Mouse (Mus musculus): ENCODE measurements around the gene Tm4sf5. TPM values are rescaled to one million over a fixed set of nuclear protein-coding genes. Genes with fewer than 3 reads are reported as not detected.

Tm4sf5 gene
- total RNA-seq, 1 experiment = 4.6 TPM

DNA sequence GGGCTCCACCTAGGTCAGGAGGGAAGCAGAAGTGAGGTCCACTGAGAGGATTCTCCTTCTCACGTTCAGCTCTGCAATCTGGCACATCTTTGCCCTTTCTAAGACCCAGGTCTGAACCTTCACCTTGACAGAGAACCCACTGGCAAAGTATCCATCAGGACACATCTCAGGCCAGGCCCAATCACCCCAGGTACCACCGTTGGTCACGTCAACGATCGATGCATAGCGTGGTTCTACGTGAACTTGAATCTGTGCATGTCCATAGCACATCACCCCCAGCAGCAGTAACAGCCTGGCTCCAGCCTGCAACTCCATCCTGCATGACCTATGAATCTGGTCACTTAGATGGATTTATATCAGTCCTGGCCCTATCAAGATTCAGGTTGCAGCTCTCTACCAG lies 9.2 kb downstream of the Tm4sf5 start, which contains the start of gene Vmo1:
Gene Vmo1, minus strand, starts transcription at position 329 of the 400 bp plus-strand sequence.
- TF ChIP-seq ZC3H11A (IDR thresholded peaks at IDR 0.05; ENCODE audit: borderline replicate concordance, low read depth, low read length) (no peak), CHD2 (IDR thresholded peaks at IDR 0.05; ENCODE audit: low read depth, low read length) (no peak), MAFK (IDR thresholded peaks at IDR 0.05; ENCODE audit: insufficient read depth, low read depth, low read length) (no peak), HCFC1 (IDR thresholded peaks at IDR 0.05; ENCODE audit: borderline replicate concordance, insufficient read depth, low read length) (no peak), ZNF384 (IDR thresholded peaks at IDR 0.05; ENCODE audit: low read depth, low read length) (no peak)
- no peak within 1 kb of the TSS for H3K27ac ChIP-seq (ENCODE audit: insufficient read depth, low read depth, low read length, poor library complexity, severe bottlenecking)
- H3K9me3 ChIP-seq (ENCODE audit: control insufficient read depth, insufficient read depth, low read depth, low read length) = no peaks in the 10 kb centered on the region
- DNase-seq (ENCODE audit: low read depth, low spot score) = no peak
- no peak within 1 kb of the TSS for H3K4me3 ChIP-seq (ENCODE audit: insufficient read depth in 1 of 2, low read depth in 1 of 2, low read length in 2 of 2, poor library complexity in 1 of 2, severe bottlenecking in 1 of 2)
- in situ Hi-C loops (cut with MboI; ENCODE audit: low sequenced_read_pairs in 2 of 2, unreplicated experiment in 2 of 2) = no loop called here
- H3K4me1 ChIP-seq (ENCODE audit: control insufficient read depth in 2 of 2, insufficient read depth in 2 of 2, low read length in 2 of 2, poor library complexity in 1 of 2) = peaks cover 0 to 12% of the 10 kb centered on the region in 2 experiments; a peak in 1 of 4 replicates
- H3K9ac ChIP-seq (ENCODE audit: insufficient read depth, low read depth, low read length, poor library complexity, severe bottlenecking) = no peak within 1 kb of the TSS
- no peaks in the 10 kb centered on the region for H3K36me3 ChIP-seq (ENCODE audit: control insufficient read depth, insufficient read depth, low read length, poor library complexity, severe bottlenecking)

DNA sequence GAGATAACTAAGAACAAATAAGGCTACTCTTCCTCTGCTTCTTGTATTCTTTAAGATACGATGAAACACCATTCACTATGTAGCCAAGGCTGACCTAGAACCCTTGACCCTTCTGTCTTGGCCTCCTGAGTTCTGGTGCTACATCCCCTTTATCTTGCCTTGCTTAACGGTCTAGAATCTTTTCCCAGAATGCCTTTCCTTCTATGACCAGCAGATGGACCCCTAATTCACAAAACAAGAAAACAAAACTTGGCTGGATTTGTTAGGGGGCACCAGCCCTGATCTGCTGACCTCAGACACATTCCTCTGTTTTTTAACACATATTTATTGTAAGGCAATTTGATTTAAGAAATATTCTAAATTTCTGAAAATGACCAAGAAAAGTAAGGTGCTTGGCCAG lies 11.3 kb downstream of the Tm4sf5 start:
- no peaks in the 10 kb centered on the region for H3K36me3 ChIP-seq (ENCODE audit: control insufficient read depth, insufficient read depth, low read length, poor library complexity, severe bottlenecking)
- DNase-seq (ENCODE audit: low read depth, low spot score) = no peak
- no peak overlapping the region for H3K27ac ChIP-seq (ENCODE audit: insufficient read depth, low read depth, low read length, poor library complexity, severe bottlenecking)
- no peak overlapping the region for H3K4me3 ChIP-seq (ENCODE audit: insufficient read depth in 1 of 2, low read depth in 1 of 2, low read length in 2 of 2, poor library complexity in 1 of 2, severe bottlenecking in 1 of 2)
- no peaks in the 10 kb centered on the region for H3K9me3 ChIP-seq (ENCODE audit: control insufficient read depth, insufficient read depth, low read depth, low read length)
- H3K4me1 ChIP-seq (ENCODE audit: control insufficient read depth in 2 of 2, insufficient read depth in 2 of 2, low read length in 2 of 2, poor library complexity in 1 of 2) = peaks cover 0 to 9% of the 10 kb centered on the region in 2 experiments; a peak in 1 of 4 replicates
- TF ChIP-seq ZC3H11A (IDR thresholded peaks at IDR 0.05; ENCODE audit: borderline replicate concordance, low read depth, low read length) (peak; percentile 55; the same call in 1 of the 2 replicates), MAFK (IDR thresholded peaks at IDR 0.05; ENCODE audit: insufficient read depth, low read depth, low read length) (peak; percentile 46; the same call in 1 of the 2 replicates), CHD2 (IDR thresholded peaks at IDR 0.05; ENCODE audit: low read depth, low read length) (no peak)
- in situ Hi-C loops (cut with MboI; ENCODE audit: low sequenced_read_pairs in 2 of 2, unreplicated experiment in 2 of 2) = no loop called here
- no peak overlapping the region for H3K9ac ChIP-seq (ENCODE audit: insufficient read depth, low read depth, low read length, poor library complexity, severe bottlenecking)

DNA sequence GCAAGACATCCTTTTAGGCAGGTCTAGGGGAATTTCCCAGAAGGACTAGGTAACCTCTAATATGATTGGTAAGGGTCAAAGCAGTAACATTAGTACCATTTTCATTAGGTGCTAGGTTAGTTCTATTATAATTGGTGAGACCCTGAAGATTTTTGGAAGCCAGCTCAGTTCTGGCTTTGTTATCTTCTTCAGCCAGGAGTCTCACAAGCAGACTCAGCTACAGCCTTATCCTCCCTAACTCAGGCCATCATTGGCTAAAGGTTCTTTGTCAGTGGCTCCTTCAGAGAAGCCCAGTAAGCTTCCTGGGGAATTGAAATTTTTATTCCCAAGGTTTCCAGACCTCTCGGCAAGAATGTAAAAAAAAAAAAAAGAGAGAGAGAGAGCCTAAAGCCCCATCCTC lies 13.4 kb downstream of the Tm4sf5 start:
- no peaks in the 10 kb centered on the region for H3K36me3 ChIP-seq (ENCODE audit: control insufficient read depth, insufficient read depth, low read length, poor library complexity, severe bottlenecking)
- no peak for DNase-seq (ENCODE audit: low read depth, low spot score)
- TF ChIP-seq ZNF384 (IDR thresholded peaks at IDR 0.05; ENCODE audit: low read depth, low read length) (no peak), ZC3H11A (IDR thresholded peaks at IDR 0.05; ENCODE audit: borderline replicate concordance, low read depth, low read length) (no peak), HCFC1 (IDR thresholded peaks at IDR 0.05; ENCODE audit: borderline replicate concordance, insufficient read depth, low read length) (no peak), MAFK (IDR thresholded peaks at IDR 0.05; ENCODE audit: insufficient read depth, low read depth, low read length) (no peak), CHD2 (IDR thresholded peaks at IDR 0.05; ENCODE audit: low read depth, low read length) (no peak)
- in situ Hi-C loops (cut with MboI; ENCODE audit: low sequenced_read_pairs in 2 of 2, unreplicated experiment in 2 of 2) = no loop called here
- no peak overlapping the region for H3K4me3 ChIP-seq (ENCODE audit: insufficient read depth in 1 of 2, low read depth in 1 of 2, low read length in 2 of 2, poor library complexity in 1 of 2, severe bottlenecking in 1 of 2)
- no peaks in the 10 kb centered on the region for H3K9me3 ChIP-seq (ENCODE audit: control insufficient read depth, insufficient read depth, low read depth, low read length)
- H3K9ac ChIP-seq (ENCODE audit: insufficient read depth, low read depth, low read length, poor library complexity, severe bottlenecking) = no peak overlapping the region
- peaks cover 0 to 7% of the 10 kb centered on the region in 2 experiments; a peak in 1 of 4 replicates for H3K4me1 ChIP-seq (ENCODE audit: control insufficient read depth in 2 of 2, insufficient read depth in 2 of 2, low read length in 2 of 2, poor library complexity in 1 of 2)
- H3K27ac ChIP-seq (ENCODE audit: insufficient read depth, low read depth, low read length, poor library complexity, severe bottlenecking) = no peak overlapping the region

DNA sequence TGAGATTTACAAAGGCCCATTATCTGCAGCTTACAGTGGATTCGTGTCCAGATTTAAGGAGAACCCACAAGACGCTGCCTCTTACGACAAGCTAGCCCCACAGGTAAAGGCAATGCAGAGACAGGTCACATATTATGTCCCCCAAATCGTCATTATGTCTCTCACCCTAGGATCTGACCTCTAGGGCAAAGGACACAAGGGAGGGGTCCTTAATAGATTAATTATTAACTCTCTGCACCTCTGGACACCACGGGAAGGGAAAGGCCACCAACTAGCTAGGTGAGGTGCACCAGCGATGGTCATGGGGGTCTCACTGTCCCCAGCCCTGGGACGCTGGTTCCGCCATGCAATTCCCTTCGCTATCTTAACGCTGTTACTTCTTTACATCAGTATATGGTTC lies 13.9 kb downstream of the Tm4sf5 start, which contains the start of gene Gltpd2:
Gene Gltpd2, plus strand, starts transcription at position 274 of the 400 bp plus-strand sequence.
- in situ Hi-C loops (cut with MboI; ENCODE audit: low sequenced_read_pairs in 2 of 2, unreplicated experiment in 2 of 2) = no loop called here
- peak within 1 kb of the TSS; percentile 58 for H3K9ac ChIP-seq (ENCODE audit: insufficient read depth, low read depth, low read length, poor library complexity, severe bottlenecking)
- TF ChIP-seq ZC3H11A (IDR thresholded peaks at IDR 0.05; ENCODE audit: borderline replicate concordance, low read depth, low read length) = no peak
- no peak for TF ChIP-seq HCFC1 (IDR thresholded peaks at IDR 0.05; ENCODE audit: borderline replicate concordance, insufficient read depth, low read length)
- TF ChIP-seq ZNF384 (IDR thresholded peaks at IDR 0.05; ENCODE audit: low read depth, low read length) = no peak
- no peaks in the 10 kb centered on the region for H3K36me3 ChIP-seq (ENCODE audit: control insufficient read depth, insufficient read depth, low read length, poor library complexity, severe bottlenecking)
- peaks cover 0 to 4% of the 10 kb centered on the region in 2 experiments; a peak in 1 of 4 replicates for H3K4me1 ChIP-seq (ENCODE audit: control insufficient read depth in 2 of 2, insufficient read depth in 2 of 2, low read length in 2 of 2, poor library complexity in 1 of 2)
- no peaks in the 10 kb centered on the region for H3K9me3 ChIP-seq (ENCODE audit: control insufficient read depth, insufficient read depth, low read depth, low read length)
- no peak for DNase-seq (ENCODE audit: low read depth, low spot score)
- H3K4me3 ChIP-seq (ENCODE audit: insufficient read depth in 1 of 2, low read depth in 1 of 2, low read length in 2 of 2, poor library complexity in 1 of 2, severe bottlenecking in 1 of 2) = peak within 1 kb of the TSS; percentile 55 to 61
- H3K27ac ChIP-seq (ENCODE audit: insufficient read depth, low read depth, low read length, poor library complexity, severe bottlenecking) = no peak within 1 kb of the TSS

Data from ES-E14 (cell line).